Mouse (Mus musculus): ENCODE data around the gene 2310009B15Rik. TPM values are rescaled to one million over a fixed set of nuclear protein-coding genes. Genes with fewer than 3 reads are reported as not detected.

The 2310009B15Rik gene
- polyA plus RNA-seq, 1 experiment from 2014 or later: 46.0 TPM

Other genes with a start within 250 kb of the 2310009B15Rik start
- 34.7 and 37.0 TPM in 2 replicates for gene Nek7, start 236.7 kb downstream of the 2310009B15Rik start, polyA plus RNA-seq (2015; fragmentation: Nextera tagmentation; extraction: Ambion mirVana)
- 34.5 and 40.2 TPM in 2 replicates for gene Lhx9, start 8.3 kb downstream of the 2310009B15Rik start, polyA plus RNA-seq (2015; fragmentation: Nextera tagmentation; extraction: Ambion mirVana)
- 10.2 and 11.4 TPM in 2 replicates for gene Dennd1b, start 106.6 kb upstream of the 2310009B15Rik start, polyA plus RNA-seq (2015; fragmentation: Nextera tagmentation; extraction: Ambion mirVana)